Mouse (Mus musculus) limb, embryonic 14.5 days (tissue): ENCODE results near the gene 3110082I17Rik. TPM values are rescaled to one million over a fixed set of nuclear protein-coding genes. Genes with fewer than 3 reads are reported as not detected.

ENCODE experiments used
- ATAC-seq: fragments of 200-750 bp; cut with Nextera tagmentation; 2 replicates; pipeline ENCODE4 v1.8.0; 2017; ENCODE audit warnings: low read depth, moderate number of reproducible peaks, moderate TSS enrichment; ENCODE audit not compliant: low FRiP score
- DNase-seq: peaks from one replicate; pipeline ENCODE4 v3.0.0-alpha.2; 2015; ENCODE audit warnings: low spot score
- H3K27ac ChIP-seq: fragments of 300-500 bp; sonication (generic); replicated peaks from 2 replicates; pipeline ENCODE4 v1.5.1; 2014; ENCODE audit warnings: low read depth, mild to moderate bottlenecking, low read length, moderate library complexity, mixed read lengths
- H3K27me3 ChIP-seq: fragments of 300-500 bp; sonication (generic); 2 replicates; pipeline ENCODE4 v1.6.1; 2014; ENCODE audit warnings: low read length, mixed read lengths; ENCODE audit not compliant: control insufficient read depth, insufficient read depth
- H3K36me3 ChIP-seq: fragments of 300-500 bp; sonication (generic); 2 replicates; pipeline ENCODE4 v1.6.1; 2014; ENCODE audit warnings: mild to moderate bottlenecking, low read length, moderate library complexity, mixed read lengths; ENCODE audit not compliant: control insufficient read depth, insufficient read depth
- H3K4me1 ChIP-seq: fragments of 300-500 bp; sonication (generic); 2 replicates; pipeline ENCODE4 v1.6.1; 2014; ENCODE audit warnings: antibody characterized with exemption, low read length, mixed read lengths; ENCODE audit not compliant: control insufficient read depth, insufficient read depth
- H3K4me2 ChIP-seq: fragments of 300-500 bp; sonication (generic); replicated peaks from 2 replicates; pipeline ENCODE4 v1.6.1; 2014; ENCODE audit warnings: low read depth, mild to moderate bottlenecking, low read length, moderate library complexity; ENCODE audit not compliant: severe bottlenecking
- H3K4me3 ChIP-seq: fragments of 300-500 bp; sonication (generic); replicated peaks from 2 replicates; pipeline ENCODE4 v1.5.1; 2014; ENCODE audit warnings: low read length
- H3K9ac ChIP-seq: fragments of 300-500 bp; sonication (generic); 2 replicates; pipeline ENCODE4 v1.6.1; 2014; ENCODE audit warnings: mild to moderate bottlenecking, low read depth, low read length, moderate library complexity; ENCODE audit not compliant: severe bottlenecking
- H3K9me3 ChIP-seq: fragments of 300-500 bp; sonication (generic); 2 replicates; pipeline ENCODE4 v1.6.1; 2016; ENCODE audit warnings: low read length; ENCODE audit not compliant: control insufficient read depth
- POLR2A ChIP-seq: fragments of 200-500 bp; IDR thresholded peaks from 2 replicates; pipeline ENCODE4 v1.8.0; 2012; ENCODE audit warnings: inconsistent platforms, mild to moderate bottlenecking, moderate library complexity, borderline replicate concordance; ENCODE audit not compliant: insufficient read depth, insufficient read length; ENCODE audit errors: extremely low read depth
- WGBS: fragments of 180-500 bp; shearing (Covaris S2); extraction: QIAGEN DNeasy Blood & Tissue Kit; methylation state at CpG from one replicate; pipeline ENCODE4 v1.1.7; 2014; 5-methylcytosine and 5-hydroxymethylcytosine counted together
- polyA plus RNA-seq, 2 experiments: library from polyadenylated mRNA; depleted of rRNA in 1 of 2; stranded (reverse) in 1 of 2; unstranded in 1 of 2; fragments of >200 nt; fragmentation: Nextera tagmentation in 1 of 2; extraction: Ambion mirVana in 1 of 2; gene quantifications; 2 replicates each; pipeline versions ENCODE4 v1.2.1 to v1.2.3; 2012 to 2014

3110082I17Rik gene
- polyA plus RNA-seq, 2 experiments = 23.2 to 27.9 TPM

GRCm38 (mm10) chr5:139331742-139332141 lies 128.6 kb downstream of the 3110082I17Rik start:
- H3K9me3 ChIP-seq = no peaks in the 10 kb centered on the region
- H3K4me1 ChIP-seq = no peaks in the 10 kb centered on the region
- H3K27me3 ChIP-seq = no peaks in the 10 kb centered on the region
- H3K9ac ChIP-seq = no peak overlapping the region
- no peak overlapping the region for H3K4me2 ChIP-seq
- TF ChIP-seq POLR2A = no peak
- no peak overlapping the region for H3K4me3 ChIP-seq
- no peak overlapping the region for H3K27ac ChIP-seq
- DNase-seq (peak; percentile 73), ATAC-seq (peak; percentile 31)
- WGBS = 15% methylated on average over 8 of the region's 8 CpGs
- peaks cover 14% of the 10 kb centered on the region for H3K36me3 ChIP-seq

GRCm38 (mm10) chr5:139330766-139331165 lies 129.6 kb downstream of the 3110082I17Rik start:
- Histone ChIP-seq H3K9ac (no peak overlapping the region), H3K4me1 (no peaks in the 10 kb centered on the region), H3K36me3 (peaks cover 5% of the 10 kb centered on the region), H3K4me2 (no peak overlapping the region), H3K27me3 (peaks cover 8% of the 10 kb centered on the region; the same call in 1 of the 2 replicates), H3K9me3 (no peaks in the 10 kb centered on the region), H3K4me3 (no peak overlapping the region), H3K27ac (no peak overlapping the region)
- ATAC-seq (no peak), DNase-seq (no peak)
- TF ChIP-seq POLR2A = no peak
- 66% methylated on average over 7 of the region's 7 CpGs for WGBS

- no peak for DNase-seq
- Histone ChIP-seq H3K9ac (no peak overlapping the region), H3K27ac (no peak overlapping the region), H3K4me2 (no peak overlapping the region), H3K27me3 (peaks cover 32% of the 10 kb centered on the region), H3K4me1 (peaks cover 4% of the 10 kb centered on the region; the same call in 1 of the 2 replicates), H3K4me3 (no peak overlapping the region), H3K9me3 (no peaks in the 10 kb centered on the region), H3K36me3 (no peaks in the 10 kb centered on the region)
- no peak for ATAC-seq
- no peak for TF ChIP-seq POLR2A
- WGBS = 69% methylated on average over 7 of the region's 7 CpGs
Measured at GRCm38 (mm10) chr5:139327634-139328020, 132.7 kb downstream of the 3110082I17Rik start.

DNA sequence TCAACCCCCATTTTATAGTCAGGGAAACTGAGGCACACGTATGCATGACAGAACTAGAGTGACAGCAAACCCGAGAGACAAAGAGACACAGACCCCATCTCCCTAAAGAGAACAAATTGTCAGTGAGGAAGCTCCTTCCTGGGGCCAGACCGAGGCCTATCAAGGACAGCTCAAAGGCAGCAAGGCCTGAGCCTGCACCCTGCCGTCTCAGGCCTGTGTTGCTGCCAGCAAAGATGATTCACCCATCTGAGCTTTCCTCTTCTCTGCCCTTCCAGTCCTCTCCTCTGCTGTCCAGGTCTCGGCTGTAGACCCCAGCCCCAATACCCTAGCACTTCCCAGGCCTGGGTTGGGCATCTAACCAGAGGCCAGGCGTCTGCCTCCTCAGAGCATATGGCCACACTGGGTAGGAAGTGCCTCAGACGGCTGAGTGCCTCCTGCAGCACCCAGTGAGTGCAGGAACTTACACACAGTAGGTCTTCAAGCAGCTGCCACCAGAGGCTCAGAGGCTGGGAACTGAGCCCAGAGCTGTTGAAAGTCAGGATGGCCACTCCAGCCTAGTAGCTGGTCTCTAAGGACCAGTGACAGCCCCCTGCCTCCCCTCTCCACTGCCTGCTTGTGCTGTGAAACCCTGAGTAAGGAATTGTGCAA lies 133.2 kb downstream of the 3110082I17Rik start:
- no peaks in the 10 kb centered on the region for H3K36me3 ChIP-seq
- H3K27me3 ChIP-seq = peaks cover 32% of the 10 kb centered on the region
- H3K4me1 ChIP-seq = peaks cover 4% of the 10 kb centered on the region; the same call in 1 of the 2 replicates
- H3K4me2 ChIP-seq = no peak overlapping the region
- H3K4me3 ChIP-seq = no peak overlapping the region
- no peak overlapping the region for H3K9ac ChIP-seq
- DNase-seq = no peak
- no peak for TF ChIP-seq POLR2A
- 75% methylated on average over 7 of the region's 7 CpGs for WGBS
- H3K27ac ChIP-seq = no peak overlapping the region
- no peaks in the 10 kb centered on the region for H3K9me3 ChIP-seq
- no peak for ATAC-seq

- ATAC-seq (no peak), DNase-seq (no peak)
- WGBS = 61% methylated on average over 13 of the region's 13 CpGs
- Histone ChIP-seq H3K4me3 (no peak overlapping the region), H3K9ac (no peak overlapping the region), H3K27me3 (peaks cover 32% of the 10 kb centered on the region), H3K4me2 (no peak overlapping the region), H3K9me3 (no peaks in the 10 kb centered on the region), H3K4me1 (peaks cover 4% of the 10 kb centered on the region; the same call in 1 of the 2 replicates), H3K36me3 (no peaks in the 10 kb centered on the region), H3K27ac (no peak overlapping the region)
- TF ChIP-seq POLR2A = no peak
Measured at GRCm38 (mm10) chr5:139326111-139326696, 134.1 kb downstream of the 3110082I17Rik start.
